Comparison of ENCODE assay signal across 11 mouse cellular contexts in the genomic region with DNA sequence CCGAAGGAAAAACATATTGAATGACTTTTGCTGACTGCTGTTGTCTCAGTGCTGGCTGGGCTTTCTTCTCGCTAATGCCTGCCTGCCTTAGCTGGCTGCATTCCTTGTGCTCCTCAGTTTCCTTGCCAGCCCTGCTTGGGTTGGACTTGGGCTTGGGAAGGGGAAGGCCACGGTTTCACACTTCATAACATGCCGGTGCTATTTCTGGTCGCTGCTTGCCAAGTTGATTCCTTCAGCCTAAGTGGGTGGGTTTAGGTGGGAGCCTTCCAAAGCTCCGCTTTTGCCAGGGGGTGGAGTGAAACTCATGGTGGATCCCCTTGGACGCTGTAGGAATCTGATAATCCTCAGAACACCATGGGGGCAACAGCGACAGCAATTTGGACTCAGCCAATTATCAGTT. TPM values are rescaled to one million over a fixed set of nuclear protein-coding genes. Genes with fewer than 3 reads are reported as not detected.
DNase-seq lines count a peak whose midpoint lies in the region; ATAC-seq and TF ChIP-seq lines count a peak whose summit lies in the region.
"Had no signal": no experiment of that assay in that cellular context is flagged by ENCODE, and none has a peak within 500 bp of the region (broad histone marks: within the 10 kb centered on the region; RNA-seq: fewer than 3 reads in every experiment).

No protein-coding gene starts in this region.

- H3K27ac ChIP-seq in heart, postnatal 0 days (ENCODE audit: low read depth): no peak overlapping the region
- H3K27ac ChIP-seq in midbrain, embryonic 14.5 days (replicated peaks; ENCODE audit: low read depth, low read length): no peak overlapping the region

- no peaks in the 10 kb centered on the region for H3K36me3 ChIP-seq in heart, postnatal 0 days (replicated peaks; ENCODE audit: control insufficient read depth, insufficient read depth, low read length)
- H3K36me3 ChIP-seq in midbrain, embryonic 14.5 days (ENCODE audit: control insufficient read depth, insufficient read depth, low read length): no peaks in the 10 kb centered on the region
- H3K36me3 ChIP-seq: G1E had no signal

- H3K4me3 ChIP-seq in heart, postnatal 0 days (ENCODE audit: low read depth, low read length): no peak overlapping the region
- H3K4me3 ChIP-seq in midbrain, embryonic 14.5 days (replicated peaks; ENCODE audit: low read depth, low read length): no peak overlapping the region

- intact Hi-C loops in left cerebral cortex, postnatal 4 days (cut with DNase I): no loop called here
- intact Hi-C loops in left cerebral cortex, postnatal 36 days (cut with DNase I): no loop called here
- intact Hi-C loops in gastrocnemius, postnatal 14 days (cut with DNase I; ENCODE audit: low total_unique reads): no loop called here

- TF ChIP-seq CTCF in heart, postnatal 0 days (IDR thresholded peaks at IDR 0.05; ENCODE audit: low read depth): no peak

- H3K27me3 ChIP-seq in heart, postnatal 0 days (ENCODE audit: control insufficient read depth, insufficient read depth, low read length): no peaks in the 10 kb centered on the region
- no peaks in the 10 kb centered on the region for H3K27me3 ChIP-seq in midbrain, embryonic 14.5 days (ENCODE audit: control insufficient read depth, insufficient read depth, low read length)

- no peak for TF ChIP-seq EP300 in heart, postnatal 0 days (IDR thresholded peaks at IDR 0.05; ENCODE audit: low read depth)

- no peaks in the 10 kb centered on the region for H3K9me3 ChIP-seq in heart, postnatal 0 days (replicated peaks; ENCODE audit: control insufficient read depth, low read length)
- H3K9me3 ChIP-seq in midbrain, embryonic 14.5 days (ENCODE audit: control insufficient read depth, low read length): no peaks in the 10 kb centered on the region

- DNase-seq in left cerebral cortex, postnatal 4 days: peak; percentile 33
- no peak for DNase-seq in left cerebral cortex, postnatal 36 days (ENCODE audit: low spot score in 2 of 2)
- DNase-seq in gastrocnemius, postnatal 14 days: peak; percentile 24
- no peak for DNase-seq in heart, postnatal 0 days (ENCODE audit: low spot score)
- DNase-seq in midbrain, embryonic 14.5 days: no peak
- DNase-seq in retina, postnatal 1 day: no peak
- no peak for DNase-seq in thymus, adult 18-20 months
- DNase-seq: adrenal gland, postnatal 14 days; cerebellum, postnatal 25 days; forebrain, postnatal 0 days had no signal

- H3K4me2 ChIP-seq in heart, postnatal 0 days (ENCODE audit: low read depth, low read length): peak overlapping the region; percentile 21; the same call in 1 of the 2 replicates
- H3K4me2 ChIP-seq in midbrain, embryonic 14.5 days (ENCODE audit: low read length): peak overlapping the region; percentile 24; the same call in 1 of the 2 replicates

- 29% methylated on average over 8 of the region's 8 CpGs for whole genome bisulfite sequencing in heart, postnatal 0 days
- WGBS in midbrain, embryonic 14.5 days: 32% methylated on average over 8 of the region's 8 CpGs

- ATAC-seq in heart, postnatal 0 days (ENCODE audit: insufficient read depth, low read depth): no peak
- ATAC-seq in midbrain, embryonic 14.5 days (ENCODE audit: low FRiP score, low TSS enrichment): no peak
- ATAC-seq: forebrain, postnatal 0 days had no signal

- no peak overlapping the region for H3K9ac ChIP-seq in heart, postnatal 0 days (replicated peaks; ENCODE audit: low read depth, low read length)
- H3K9ac ChIP-seq in midbrain, embryonic 14.5 days (replicated peaks; ENCODE audit: low read length): no peak overlapping the region
- H3K9ac ChIP-seq: forebrain, postnatal 0 days had no signal

- peaks cover 33% of the 10 kb centered on the region for H3K4me1 ChIP-seq in heart, postnatal 0 days (ENCODE audit: control insufficient read depth, insufficient read depth)
- H3K4me1 ChIP-seq in midbrain, embryonic 14.5 days (ENCODE audit: control insufficient read depth, insufficient read depth, low read length): peaks cover 44% of the 10 kb centered on the region

RNA-seq across cellular contexts. Expression of gene Cachd1, which starts 5.9 kb away (rescaled TPM):
- 10 to 100 TPM; 23.2 to 25.9 TPM for total RNA-seq in left cerebral cortex, postnatal 4 days (2021)
- total RNA-seq in left cerebral cortex, postnatal 36 days (2021): 10 to 100 TPM; 13.6 to 16.9 TPM
- total RNA-seq in gastrocnemius, postnatal 14 days (2021): 1 to 10 TPM; 5.0 to 5.2 TPM
- total RNA-seq in heart, postnatal 0 days (2014; rRNA removed; ENCODE audit: low replicate concordance): 11.3 and 15.5 TPM in 2 replicates
- 2.2 and 3.1 TPM in 2 replicates for polyA plus RNA-seq in heart, postnatal 0 days (2015; fragmentation: Nextera tagmentation; extraction: Ambion mirVana)
- 50.0 TPM in 2 replicates for polyA plus RNA-seq in midbrain, embryonic 14.5 days (2014; fragmentation: Nextera tagmentation; extraction: Ambion mirVana)

Comparison
In these comparisons a context has a peak if more than half of its experiments do, and no peak if none do; other contexts are left out.
1. DNase-seq: peak in left cerebral cortex, postnatal 4 days (single experiment) and gastrocnemius, postnatal 14 days (single experiment); none in left cerebral cortex, postnatal 36 days (0 of 2), heart, postnatal 0 days (single experiment), midbrain, embryonic 14.5 days (single experiment), retina, postnatal 1 day (single experiment) and thymus, adult 18-20 months (0 of 2).